Mouse (Mus musculus) spleen, adult 18-20 months (tissue): Measurements from ENCODE around the gene Tmc2.
A peak's percentile ranks its signal among the peaks of the same experiment; 100 is the strongest.

ENCODE experiments used
- DNase-seq, 2 experiments: peaks; one replicate each; pipeline ENCODE4 v3.0.0; 2022; ENCODE audit warnings: mixed read lengths in 2 of 2

Tmc2 gene

DNA sequence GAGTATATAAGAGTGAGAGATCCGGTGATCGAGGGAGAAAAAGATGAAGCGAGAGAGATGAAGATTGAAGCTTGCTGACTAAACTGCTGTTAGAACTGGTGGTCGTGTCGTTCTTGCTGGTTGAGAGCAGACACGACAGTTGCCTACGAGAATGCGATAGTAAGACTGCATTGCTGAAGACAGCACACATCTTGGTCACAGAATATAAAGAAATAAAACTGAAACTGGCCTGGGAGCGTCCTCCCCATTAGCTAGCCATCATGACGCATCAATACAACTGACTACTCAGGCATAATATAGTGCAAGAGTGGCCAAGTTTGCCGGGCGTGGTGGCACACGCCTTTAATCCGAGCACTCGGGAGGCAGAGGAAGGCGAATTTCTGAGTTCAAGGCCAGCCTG lies at the start of gene Tmc2:
Tmc2 (plus strand) TSS at position 301 of the 400 bp plus-strand sequence.
- no peak for DNase-seq

GRCm38 (mm10) chr2:130146089-130146668 lies 48.8 kb upstream of the Tmc2 start:
- DNase-seq: no peak

DNA sequence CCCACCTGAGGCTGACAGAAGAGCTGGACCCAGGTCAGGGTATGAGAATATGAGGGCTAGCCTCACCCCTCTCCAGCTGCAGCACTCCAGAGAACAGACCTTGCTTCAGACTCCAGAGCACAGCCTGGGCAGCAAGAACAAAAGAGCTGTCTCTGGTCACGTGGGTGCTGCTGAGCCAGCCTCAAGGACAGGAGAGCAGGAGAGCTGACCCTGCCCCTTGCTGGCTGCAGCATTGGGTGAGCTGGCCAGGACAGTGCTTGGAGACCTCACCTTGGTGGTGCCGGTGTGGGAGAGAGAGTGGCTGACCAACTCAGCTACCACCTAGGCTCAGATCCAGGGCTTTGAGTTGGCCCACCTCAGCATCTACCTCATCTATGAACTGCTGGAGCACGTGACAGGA lies 39.8 kb upstream of the Tmc2 start:
- DNase-seq: no peak

GRCm38 (mm10) chr2:130155851-130156250 lies 39.1 kb upstream of the Tmc2 start:
- DNase-seq: no peak

- no peak for DNase-seq
Measured at GRCm38 (mm10) chr2:130157231-130158087, 37.5 kb upstream of the Tmc2 start.

- no peak for DNase-seq
Measured at GRCm38 (mm10) chr2:130158088-130158437, 36.9 kb upstream of the Tmc2 start.

DNA sequence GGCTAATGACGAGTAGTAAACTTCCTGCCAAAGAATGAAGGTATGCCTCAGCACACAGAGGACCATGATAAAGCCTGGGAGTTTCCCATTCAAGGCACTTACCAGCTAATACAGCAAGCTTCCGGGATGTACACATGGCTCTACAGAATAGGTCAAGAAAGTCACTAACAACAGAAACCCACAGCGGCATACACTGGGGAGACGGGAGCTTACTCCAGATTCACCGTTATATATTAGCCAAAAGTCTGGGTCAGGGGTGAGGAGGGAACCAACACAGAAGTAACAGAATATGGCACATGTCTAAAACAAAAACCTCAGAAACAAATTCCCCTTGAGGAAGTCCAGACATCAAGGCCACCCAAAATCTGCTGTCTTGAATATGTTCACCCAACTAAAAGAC lies 32.3 kb upstream of the Tmc2 start:
- DNase-seq: no peak

DNA sequence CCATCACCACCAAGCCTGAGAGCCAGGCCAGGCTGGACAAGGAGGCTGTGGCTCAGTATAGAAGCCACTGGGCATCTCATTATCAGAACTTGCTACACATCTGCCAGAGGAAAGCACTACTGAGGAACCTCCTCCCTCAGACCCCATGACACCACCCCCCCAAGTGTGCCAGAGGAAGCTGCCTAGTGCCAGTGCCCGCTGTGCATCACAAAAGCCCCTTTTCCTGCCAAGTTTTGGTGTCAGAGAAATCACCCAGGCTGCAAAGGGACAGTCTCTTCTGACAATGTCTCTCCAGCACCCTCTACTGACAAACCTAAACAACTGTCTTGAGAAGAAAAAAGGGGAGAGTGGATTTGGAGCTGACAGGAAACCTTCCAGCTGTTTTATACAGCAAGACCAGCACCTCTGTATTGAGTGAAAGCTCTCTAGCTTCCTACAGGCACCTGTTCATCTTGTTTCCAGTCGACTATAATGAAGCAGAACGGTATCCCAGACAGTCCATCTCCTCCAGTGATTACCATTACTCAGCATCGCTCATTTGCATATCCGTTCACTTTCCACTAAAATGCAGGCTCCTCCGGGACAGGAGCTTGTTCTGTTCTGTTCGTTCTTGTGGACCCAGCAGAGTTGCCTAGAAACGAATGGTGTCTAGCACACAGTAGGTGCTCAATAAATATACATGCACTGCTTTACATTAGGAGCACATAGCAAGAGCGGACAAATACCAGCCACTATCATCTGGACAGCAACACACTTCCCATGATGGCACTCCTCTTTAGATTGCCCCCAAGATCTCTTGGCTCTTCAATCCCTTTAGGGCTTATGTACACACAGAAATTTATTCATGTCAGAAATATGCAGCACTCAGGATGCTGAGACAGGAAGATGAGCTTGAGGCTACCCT lies 28.4 kb upstream of the Tmc2 start:
- no peak for DNase-seq

DNA sequence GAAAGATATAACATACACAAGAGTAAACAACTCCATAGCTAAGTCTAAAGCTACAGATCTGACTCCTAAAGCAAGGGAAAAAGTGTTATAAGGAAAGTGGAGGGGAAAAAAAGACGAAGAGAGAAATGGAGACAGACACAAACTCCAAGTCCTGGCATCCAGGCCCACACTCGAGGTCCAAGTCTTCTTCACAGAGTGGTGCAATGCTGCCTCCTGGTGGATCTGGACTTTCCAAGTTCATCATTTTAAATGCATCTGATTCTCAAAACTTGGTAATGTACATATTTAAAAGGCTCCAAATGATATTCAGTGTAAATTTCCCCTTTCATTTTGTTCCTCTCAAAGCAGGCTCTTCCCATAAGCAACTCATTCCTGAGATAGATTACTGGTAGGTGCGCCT lies 27.1 kb upstream of the Tmc2 start:
- peak in 1 of 2 experiments; percentile 25 for DNase-seq

- no peak for DNase-seq
Measured at GRCm38 (mm10) chr2:130171674-130172073, 23.3 kb upstream of the Tmc2 start.

DNA sequence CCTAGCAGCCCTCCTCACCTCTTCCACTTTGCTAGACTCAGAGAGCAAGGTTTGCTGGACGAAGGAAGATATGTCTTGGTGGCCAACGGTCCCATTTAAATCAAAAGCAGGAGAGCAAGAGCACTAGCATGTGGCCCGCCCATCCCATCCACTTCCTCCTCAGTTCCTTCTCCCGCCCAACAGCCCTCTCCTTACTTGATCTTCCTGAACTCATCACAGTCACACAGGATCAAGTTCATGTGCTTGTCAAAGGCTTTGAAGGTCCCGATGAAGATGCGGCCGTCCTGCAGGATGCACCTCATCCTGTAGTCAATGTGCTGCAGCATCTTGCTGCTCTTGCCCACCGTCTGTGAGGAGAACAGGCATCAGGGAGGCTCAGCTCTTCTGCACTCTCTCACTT lies 18.2 kb upstream of the Tmc2 start:
- DNase-seq: no peak

DNA sequence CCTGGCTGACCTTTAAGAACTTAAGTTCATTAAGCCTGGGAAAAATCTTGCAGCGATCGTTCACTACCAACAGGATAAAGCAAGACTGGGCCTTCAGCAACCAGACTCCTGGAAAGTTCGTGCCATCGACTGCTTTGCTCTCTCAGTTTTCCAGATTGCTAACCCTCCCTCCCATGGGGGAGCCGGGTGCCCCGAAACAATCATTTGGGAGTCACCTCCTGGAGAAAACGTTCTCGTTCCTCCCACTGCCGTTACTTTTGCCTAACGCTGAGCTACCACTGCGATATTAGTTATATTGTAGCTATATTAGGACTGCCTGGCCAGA lies 16.7 kb upstream of the Tmc2 start:
- no peak for DNase-seq

DNA sequence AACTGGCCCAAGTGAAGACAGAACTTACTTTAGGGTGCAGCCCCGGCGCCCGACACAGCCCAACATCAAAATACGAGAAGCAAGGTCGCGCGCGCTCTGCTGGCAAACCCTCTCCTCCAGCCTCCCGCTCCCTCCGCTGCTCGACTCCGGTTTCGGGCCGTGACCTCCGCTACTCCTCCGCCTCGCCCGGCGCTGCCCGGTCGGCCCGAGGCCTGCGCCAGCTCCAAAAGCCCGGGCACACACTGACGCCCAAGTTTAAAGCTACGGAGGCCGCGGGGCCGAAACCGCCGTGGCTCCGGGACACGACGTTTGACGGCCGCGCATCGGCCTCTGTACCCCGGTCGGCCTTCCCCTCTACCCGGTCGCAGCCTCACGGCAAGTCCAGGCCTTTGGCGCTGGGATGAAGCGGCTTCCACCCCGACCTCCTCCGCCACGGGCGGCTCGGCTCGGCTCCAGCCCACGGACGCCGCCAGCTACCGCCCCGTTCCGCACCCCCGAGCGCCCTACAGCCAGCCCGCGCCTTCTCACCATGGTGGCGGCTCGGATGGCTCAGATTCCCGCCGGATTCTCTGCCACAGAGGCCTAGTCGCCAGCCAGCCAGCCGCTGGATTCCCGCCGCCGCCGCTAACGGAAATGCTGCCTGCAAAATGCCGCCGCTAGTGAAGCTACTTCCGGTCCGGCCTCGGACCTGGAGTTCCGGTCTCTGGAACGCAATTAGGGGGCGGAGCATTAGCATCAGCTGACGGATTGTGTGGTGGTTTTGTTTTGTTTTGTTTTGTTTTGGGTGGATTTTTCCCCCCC lies 16.1 kb upstream of the Tmc2 start, which contains the start of gene Snrpb:
Snrpb (minus strand) TSS at position 698 of the 801 bp plus-strand sequence.
- DNase-seq: peak; percentile 70 to 77

DNA sequence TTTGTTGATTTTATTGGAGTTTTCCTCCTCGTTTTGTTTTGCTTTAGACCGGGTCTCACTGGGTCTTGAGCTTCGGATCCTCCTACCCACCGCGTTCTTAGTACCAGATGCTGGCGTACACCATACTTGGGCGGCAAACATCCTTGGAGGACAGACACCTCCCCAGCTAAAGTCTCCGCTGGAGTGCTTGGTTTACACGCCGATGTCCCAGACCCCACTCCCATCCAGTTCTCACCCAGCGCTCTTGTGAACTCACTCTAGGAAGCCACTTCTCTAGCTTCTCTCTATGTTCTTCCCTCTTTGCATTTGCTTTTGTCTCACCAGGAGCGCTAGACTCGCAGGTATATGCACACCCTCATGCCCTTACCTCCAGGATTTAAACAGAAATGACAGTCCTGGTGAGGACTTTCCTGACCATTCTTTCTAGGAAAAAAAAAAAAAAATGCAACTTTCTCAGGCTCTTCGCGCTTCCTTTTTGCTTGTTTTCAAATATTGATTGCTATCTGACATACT lies 15.4 kb upstream of the Tmc2 start:
- no peak for DNase-seq

DNA sequence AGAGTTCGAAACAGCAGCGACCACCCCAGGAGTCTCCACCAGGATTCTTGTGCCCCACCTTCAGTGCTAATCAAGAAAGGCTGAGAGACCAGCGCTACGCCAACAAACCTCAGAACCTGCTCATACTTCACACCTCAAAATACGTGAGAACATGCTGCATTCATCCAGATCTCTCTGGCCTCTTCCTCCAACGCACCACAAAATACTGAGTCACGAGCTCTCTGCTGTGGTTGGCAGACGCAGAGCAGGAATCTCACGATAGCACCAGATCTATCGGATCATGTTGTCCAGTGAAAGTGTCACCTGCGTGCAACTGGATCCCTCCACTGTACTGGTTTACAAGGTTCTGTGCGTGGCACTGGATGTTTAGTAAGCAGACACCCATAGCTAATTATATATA lies 6.6 kb upstream of the Tmc2 start:
- DNase-seq: no peak

GRCm38 (mm10) chr2:130200961-130201360 lies 6.0 kb downstream of the Tmc2 start:
- DNase-seq: no peak

DNA sequence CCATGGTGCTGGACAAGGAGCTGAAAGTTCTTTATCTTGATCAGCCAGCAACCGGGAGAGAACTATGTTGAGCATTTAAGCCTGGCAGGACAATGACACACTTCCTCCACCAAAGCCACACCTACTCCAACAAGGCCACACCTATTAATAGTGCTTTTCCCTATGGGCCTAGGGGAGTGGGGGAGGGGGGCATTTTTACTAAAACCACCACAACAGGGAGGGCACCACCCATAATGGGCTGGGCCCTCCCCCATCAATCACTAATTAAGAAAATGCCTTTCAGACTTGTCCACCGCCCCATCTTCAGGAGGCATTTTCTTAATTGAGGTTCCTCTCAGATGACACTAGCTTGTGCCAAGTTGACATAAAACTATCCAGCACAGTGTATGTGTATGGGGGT lies 12.4 kb downstream of the Tmc2 start:
- DNase-seq: no peak

GRCm38 (mm10) chr2:130207996-130208395 lies 13.0 kb downstream of the Tmc2 start:
- no peak for DNase-seq

GRCm38 (mm10) chr2:130209636-130210035 lies 14.6 kb downstream of the Tmc2 start:
- no peak for DNase-seq

- no peak for DNase-seq
Measured at GRCm38 (mm10) chr2:130211581-130211980, 16.6 kb downstream of the Tmc2 start.

DNA sequence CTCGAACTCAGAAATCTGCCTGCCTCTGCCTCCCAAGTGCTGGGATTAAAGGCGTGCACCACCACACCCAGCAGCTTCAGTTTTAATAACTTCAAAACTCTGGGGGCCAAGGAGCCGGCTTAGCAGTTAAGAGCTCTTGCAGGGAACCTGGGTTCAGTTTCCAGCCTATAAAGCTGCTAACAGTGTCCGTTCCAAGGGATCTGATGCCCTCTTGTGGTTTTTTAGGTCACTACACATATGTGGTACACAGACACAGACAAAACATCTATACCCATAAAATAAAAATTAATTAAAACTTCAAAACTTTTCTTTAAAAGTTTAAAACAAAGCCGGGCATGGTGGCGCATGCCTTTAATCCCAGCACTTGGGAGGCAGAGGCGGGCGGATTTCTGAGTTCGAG lies 51.9 kb downstream of the Tmc2 start:
- DNase-seq: no peak

DNA sequence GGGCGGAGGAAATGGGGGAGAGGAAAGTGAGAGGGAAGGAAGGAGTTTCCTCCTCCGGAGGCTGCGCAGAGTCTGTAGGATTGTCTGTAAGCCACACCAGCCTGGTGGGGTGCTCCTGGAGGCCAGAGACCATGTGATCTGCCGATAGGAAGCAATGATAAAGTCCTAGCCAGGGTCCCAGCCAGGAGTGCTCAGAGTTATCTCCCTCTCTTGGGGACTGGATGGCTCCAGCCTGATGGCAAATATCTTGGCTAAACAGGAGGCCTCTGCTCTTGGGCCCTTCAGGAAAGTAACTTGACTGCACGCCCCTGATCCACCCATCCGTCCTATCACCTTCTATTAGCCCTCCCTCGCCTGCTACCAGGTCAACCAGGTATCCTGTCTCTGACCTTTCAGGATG lies 53.2 kb downstream of the Tmc2 start:
- DNase-seq: no peak

GRCm38 (mm10) chr2:130256762-130257161 lies 61.8 kb downstream of the Tmc2 start:
- DNase-seq: no peak
